Mouse (Mus musculus) megakaryocyte-erythroid progenitor cell, adult 5-6 weeks (primary cell): ENCODE results near the gene Tshb. TPM values are rescaled to one million over a fixed set of nuclear protein-coding genes. Genes with fewer than 3 reads are reported as not detected.

ENCODE experiments used
- ATAC-seq: replicated peaks from 2 replicates; pipeline ENCODE4 v1.8.0; 2016; ENCODE audit warnings: mild to moderate bottlenecking, inconsistent platforms; ENCODE audit not compliant: severe bottlenecking, poor library complexity, low FRiP score, low TSS enrichment
- total RNA-seq, 2 experiments: library from RNA; stranded (forward) in 1 of 2; stranded (reverse) in 1 of 2; fragments of 200-1000, 215-1000 nt in 1 of 2; fragments of >200 nt in 1 of 2; fragmentation: Nextera tagmentation in 1 of 2; gene quantifications; 2 replicates each; pipeline ENCODE4 v1.2.3; 2014 to 2017

Gene Tshb
- total RNA-seq (2014; fragmentation: Nextera tagmentation) (not detected in 2 replicates), total RNA-seq (2017) (not detected in 2 replicates)

GRCm38 (mm10) chr3:102782618-102783017 lies at the start of gene Tshb:
Gene Tshb (minus strand): TSS chr3:102782718.
- no peak for ATAC-seq

- peak; percentile 83 for ATAC-seq
These were observed 21.4 kb upstream of the Tshb start for GRCm38 (mm10) chr3:102803937-102804336.

- peak; percentile 55 for ATAC-seq
These were observed 4.9 kb upstream of the Tshb start for GRCm38 (mm10) chr3:102787369-102787768.

- no peak for ATAC-seq
These were observed 9.5 kb downstream of the Tshb start for GRCm38 (mm10) chr3:102773018-102773417.

- ATAC-seq = no peak
These were observed 17.7 kb downstream of the Tshb start for GRCm38 (mm10) chr3:102764850-102765249.

GRCm38 (mm10) chr3:102763713-102764400 lies 18.7 kb downstream of the Tshb start:
- no peak for ATAC-seq

- ATAC-seq = no peak
These were observed 20.1 kb downstream of the Tshb start for GRCm38 (mm10) chr3:102762388-102762787.

GRCm38 (mm10) chr3:102760236-102760635 lies 22.3 kb downstream of the Tshb start:
- no peak for ATAC-seq

GRCm38 (mm10) chr3:102757019-102757418 lies 25.5 kb downstream of the Tshb start:
- no peak for ATAC-seq

GRCm38 (mm10) chr3:102755801-102756200 lies 26.7 kb downstream of the Tshb start:
- ATAC-seq = no peak

- no peak for ATAC-seq
These were observed 30.1 kb downstream of the Tshb start for GRCm38 (mm10) chr3:102752457-102752856.

- ATAC-seq = no peak
These were observed 30.5 kb downstream of the Tshb start for GRCm38 (mm10) chr3:102752053-102752452.

- ATAC-seq = no peak
These were observed 31.0 kb downstream of the Tshb start for GRCm38 (mm10) chr3:102751536-102751935.

- no peak for ATAC-seq
These were observed 31.4 kb downstream of the Tshb start for GRCm38 (mm10) chr3:102751136-102751535.

GRCm38 (mm10) chr3:102748686-102749085 lies 33.8 kb downstream of the Tshb start:
- ATAC-seq = no peak

- ATAC-seq = no peak
These were observed 34.5 kb downstream of the Tshb start for GRCm38 (mm10) chr3:102748038-102748437.

- ATAC-seq = no peak
These were observed 36.3 kb downstream of the Tshb start for GRCm38 (mm10) chr3:102746174-102746573.

- peak; percentile 23; the same call in 1 of the 2 replicates for ATAC-seq
These were observed 37.9 kb downstream of the Tshb start for GRCm38 (mm10) chr3:102744657-102745056.

GRCm38 (mm10) chr3:102743781-102744471 lies 38.6 kb downstream of the Tshb start:
- no peak for ATAC-seq

- ATAC-seq = no peak
These were observed 39.3 kb downstream of the Tshb start for GRCm38 (mm10) chr3:102743202-102743601.

GRCm38 (mm10) chr3:102742725-102743124 lies 39.8 kb downstream of the Tshb start:
- ATAC-seq = no peak
